Mouse (Mus musculus): ENCODE measurements around the gene Rbm47. TPM values are rescaled to one million over a fixed set of nuclear protein-coding genes. Genes with fewer than 3 reads are reported as not detected.

Gene Rbm47
- total RNA-seq, 2 experiments from 2014 or later, result 0.80 to 0.84 TPM

- DNase-seq, result no peak
- intact Hi-C loops (cut with DNase I; ENCODE audit: low total_unique reads), result no loop called here
Observed at GRCm38 (mm10) chr5:66096081-66096480, 76.8 kb downstream of the Rbm47 start.

- intact Hi-C loops (cut with DNase I; ENCODE audit: low total_unique reads), result no loop called here
Observed at GRCm38 (mm10) chr5:66095166-66095565, 77.8 kb downstream of the Rbm47 start.

GRCm38 (mm10) chr5:66090037-66090436 lies 82.9 kb downstream of the Rbm47 start:
- DNase-seq, result peak; percentile 18
- intact Hi-C loops (cut with DNase I; ENCODE audit: low total_unique reads), result no loop called here

More at GRCm38 (mm10) chr5:66095166-66095565, 77.8 kb downstream of the Rbm47 start:
- DNase-seq, result no peak

- DNase-seq, result no peak
- intact Hi-C loops (cut with DNase I; ENCODE audit: low total_unique reads), result no loop called here
Observed at GRCm38 (mm10) chr5:66089600-66089999, 83.3 kb downstream of the Rbm47 start.

GRCm38 (mm10) chr5:66088902-66089295 lies 84.0 kb downstream of the Rbm47 start:
- intact Hi-C loops (cut with DNase I; ENCODE audit: low total_unique reads), result no loop called here
- DNase-seq, result no peak

- intact Hi-C loops (cut with DNase I; ENCODE audit: low total_unique reads), result no loop called here
- DNase-seq, result no peak
Observed at GRCm38 (mm10) chr5:66088247-66088901, 84.5 kb downstream of the Rbm47 start.

- intact Hi-C loops (cut with DNase I; ENCODE audit: low total_unique reads), result no loop called here
- DNase-seq, result no peak
Observed at GRCm38 (mm10) chr5:66086952-66087351, 86.0 kb downstream of the Rbm47 start.

- DNase-seq, result no peak
- intact Hi-C loops (cut with DNase I; ENCODE audit: low total_unique reads), result no loop called here
Observed at GRCm38 (mm10) chr5:66086304-66086703, 86.6 kb downstream of the Rbm47 start.

GRCm38 (mm10) chr5:66085478-66085877 lies 87.4 kb downstream of the Rbm47 start:
- intact Hi-C loops (cut with DNase I; ENCODE audit: low total_unique reads), result no loop called here
- DNase-seq, result no peak

GRCm38 (mm10) chr5:66084541-66084940 lies 88.4 kb downstream of the Rbm47 start:
- intact Hi-C loops (cut with DNase I; ENCODE audit: low total_unique reads), result no loop called here

GRCm38 (mm10) chr5:66083350-66083749 lies 89.6 kb downstream of the Rbm47 start:
- DNase-seq, result peak; percentile 36
- intact Hi-C loops (cut with DNase I; ENCODE audit: low total_unique reads), result no loop called here

More at GRCm38 (mm10) chr5:66084541-66084940, 88.4 kb downstream of the Rbm47 start:
- no peak for DNase-seq

- no peak for DNase-seq
- intact Hi-C loops (cut with DNase I; ENCODE audit: low total_unique reads), result no loop called here
Observed at GRCm38 (mm10) chr5:66082229-66082572, 90.7 kb downstream of the Rbm47 start.

GRCm38 (mm10) chr5:66081443-66082228 lies 91.3 kb downstream of the Rbm47 start:
- intact Hi-C loops (cut with DNase I; ENCODE audit: low total_unique reads), result no loop called here
- no peak for DNase-seq

GRCm38 (mm10) chr5:66080529-66081220 lies 92.2 kb downstream of the Rbm47 start:
- intact Hi-C loops (cut with DNase I; ENCODE audit: low total_unique reads), result no loop called here
- DNase-seq, result no peak

GRCm38 (mm10) chr5:66079358-66080179 lies 93.3 kb downstream of the Rbm47 start:
- no peak for DNase-seq
- intact Hi-C loops (cut with DNase I; ENCODE audit: low total_unique reads), result no loop called here

- no peak for DNase-seq
- intact Hi-C loops (cut with DNase I; ENCODE audit: low total_unique reads), result no loop called here
Observed at GRCm38 (mm10) chr5:66078491-66079012, 94.4 kb downstream of the Rbm47 start.

- intact Hi-C loops (cut with DNase I; ENCODE audit: low total_unique reads), result no loop called here
- peak; percentile 69 for DNase-seq
Observed at GRCm38 (mm10) chr5:66077416-66077815, 95.5 kb downstream of the Rbm47 start.

- intact Hi-C loops (cut with DNase I; ENCODE audit: low total_unique reads), result no loop called here
- no peak for DNase-seq
Observed at GRCm38 (mm10) chr5:66076685-66077301, 96.1 kb downstream of the Rbm47 start.

GRCm38 (mm10) chr5:66075906-66076305 lies 97.0 kb downstream of the Rbm47 start:
- no peak for DNase-seq
- intact Hi-C loops (cut with DNase I; ENCODE audit: low total_unique reads), result no loop called here

Data from gastrocnemius, postnatal 14 days (tissue).